Comparison of ENCODE assay signal across 21 mouse cellular contexts in the genomic region with DNA sequence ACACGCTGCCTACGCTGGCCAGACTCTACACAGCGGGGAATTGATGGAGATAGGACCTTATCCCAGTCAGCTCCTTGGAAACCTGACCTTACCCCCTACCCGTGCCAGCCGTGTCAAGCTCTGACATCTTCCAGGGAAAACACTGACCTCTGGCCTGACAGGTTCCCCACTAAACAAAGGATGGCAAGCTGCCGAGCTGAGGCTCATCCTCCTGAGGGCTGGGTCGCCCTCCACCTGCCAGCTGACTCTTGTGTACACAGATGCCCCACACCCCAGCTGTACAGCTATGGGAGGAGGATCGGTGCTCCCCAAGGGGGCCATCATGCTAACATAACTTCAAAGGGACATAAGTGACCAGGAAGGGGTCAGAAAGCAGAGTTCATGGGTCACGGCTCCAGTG. TPM values are rescaled to one million over a fixed set of nuclear protein-coding genes. Genes with fewer than 3 reads are reported as not detected.
DNase-seq lines count a peak whose midpoint lies in the region; ATAC-seq and TF ChIP-seq lines count a peak whose summit lies in the region.
"Had no signal": no experiment of that assay in that cellular context is flagged by ENCODE, and none has a peak within 500 bp of the region (broad histone marks: within the 10 kb centered on the region; RNA-seq: fewer than 3 reads in every experiment).

No protein-coding gene starts in this region.

- no peaks in the 10 kb centered on the region for H3K9me3 ChIP-seq in midbrain, embryonic 11.5 days (ENCODE audit: control insufficient read depth, low read length)
- H3K9me3 ChIP-seq in midbrain, embryonic 16.5 days (replicated peaks; ENCODE audit: control insufficient read depth, low read length, poor library complexity, severe bottlenecking): no peaks in the 10 kb centered on the region
- no peaks in the 10 kb centered on the region for H3K9me3 ChIP-seq in midbrain, embryonic 12.5 days
- no peaks in the 10 kb centered on the region for H3K9me3 ChIP-seq in forebrain, postnatal 0 days (ENCODE audit: low read length)
- H3K9me3 ChIP-seq: intestine, embryonic 15.5 days had no signal

- H3K4me2 ChIP-seq in midbrain, embryonic 11.5 days: no peak overlapping the region
- no peak overlapping the region for H3K4me2 ChIP-seq in midbrain, embryonic 16.5 days (ENCODE audit: low read length)
- H3K4me2 ChIP-seq in midbrain, embryonic 12.5 days (replicated peaks): no peak overlapping the region
- H3K4me2 ChIP-seq in forebrain, postnatal 0 days (ENCODE audit: low read depth): no peak overlapping the region
- H3K4me2 ChIP-seq: intestine, embryonic 15.5 days; lung, embryonic 14.5 days had no signal

- no peaks in the 10 kb centered on the region; the same call in 1 of the 2 replicates for H3K27me3 ChIP-seq in midbrain, embryonic 11.5 days (ENCODE audit: control insufficient read depth, insufficient read depth, low read length)
- no peaks in the 10 kb centered on the region for H3K27me3 ChIP-seq in midbrain, embryonic 16.5 days (ENCODE audit: control insufficient read depth, insufficient read depth, low read depth, low read length)
- H3K27me3 ChIP-seq in midbrain, embryonic 12.5 days: no peaks in the 10 kb centered on the region
- H3K27me3 ChIP-seq in forebrain, postnatal 0 days (ENCODE audit: insufficient read depth, low read length): no peaks in the 10 kb centered on the region
- H3K27me3 ChIP-seq: intestine, embryonic 15.5 days had no signal

- H3K27ac ChIP-seq in midbrain, embryonic 11.5 days (ENCODE audit: low read depth, low read length): peak overlapping the region; percentile 30
- no peak overlapping the region for H3K27ac ChIP-seq in midbrain, embryonic 16.5 days (ENCODE audit: low read length)
- peak overlapping the region; percentile 61 for H3K27ac ChIP-seq in midbrain, embryonic 12.5 days (replicated peaks)
- H3K27ac ChIP-seq in forebrain, postnatal 0 days (ENCODE audit: low read depth, low read length): no peak overlapping the region
- H3K27ac ChIP-seq: intestine, embryonic 15.5 days; macrophage had no signal

- no peak for TF ChIP-seq CTCF in forebrain, postnatal 0 days (IDR thresholded peaks at IDR 0.05; ENCODE audit: low read depth)

- H3K4me1 ChIP-seq in midbrain, embryonic 11.5 days (ENCODE audit: control insufficient read depth, insufficient read depth, low read length): peaks cover 34% of the 10 kb centered on the region
- peaks cover 39% of the 10 kb centered on the region for H3K4me1 ChIP-seq in midbrain, embryonic 16.5 days (ENCODE audit: control insufficient read depth, insufficient read depth, low read length)
- peaks cover 50% of the 10 kb centered on the region for H3K4me1 ChIP-seq in midbrain, embryonic 12.5 days
- H3K4me1 ChIP-seq in forebrain, postnatal 0 days (ENCODE audit: insufficient read depth): 0 out of 2 replicates have a peak, but pooled peaks cover 8% of the 10 kb centered on the region
- H3K4me1 ChIP-seq: intestine, embryonic 15.5 days had no signal

- no peak overlapping the region for H3K4me3 ChIP-seq in midbrain, embryonic 11.5 days (ENCODE audit: low read depth, low read length)
- no peak overlapping the region for H3K4me3 ChIP-seq in midbrain, embryonic 16.5 days (ENCODE audit: low read depth, low read length)
- no peak overlapping the region for H3K4me3 ChIP-seq in midbrain, embryonic 12.5 days
- H3K4me3 ChIP-seq in forebrain, postnatal 0 days (ENCODE audit: low read depth, low read length): no peak overlapping the region
- H3K4me3 ChIP-seq: erythroblast, embryonic 14.5 days; intestine, embryonic 15.5 days; myocyte had no signal

- no peak overlapping the region for H3K9ac ChIP-seq in midbrain, embryonic 11.5 days (ENCODE audit: low read length)
- no peak overlapping the region for H3K9ac ChIP-seq in midbrain, embryonic 16.5 days (ENCODE audit: low read depth, low read length)
- no peak overlapping the region for H3K9ac ChIP-seq in midbrain, embryonic 12.5 days (replicated peaks)
- H3K9ac ChIP-seq in forebrain, postnatal 0 days: no peak overlapping the region
- H3K9ac ChIP-seq: intestine, embryonic 15.5 days; lung, embryonic 14.5 days had no signal

- ATAC-seq in midbrain, embryonic 11.5 days (ENCODE audit: low FRiP score): peak; percentile 64
- ATAC-seq in midbrain, embryonic 16.5 days: no peak
- no peak for ATAC-seq in midbrain, embryonic 12.5 days (ENCODE audit: low FRiP score, low read depth)
- ATAC-seq in inflammation-experienced regulatory T-cells, adult 6 months: no peak
- ATAC-seq in forebrain, postnatal 0 days: no peak
- ATAC-seq: intestine, embryonic 15.5 days had no signal

- DNase-seq in cerebellum, adult 11 months: peak; percentile 22
- DNase-seq in cerebellum, adult 8-10 months: no peak
- no peak for DNase-seq in midbrain, embryonic 11.5 days (ENCODE audit: low spot score, missing footprints)
- DNase-seq in thymus, postnatal 36 days: no peak
- DNase-seq in forebrain, postnatal 0 days: no peak
- DNase-seq: adrenal gland, postnatal 25 days; gastrocnemius, postnatal 25 days; heart, postnatal 10 days; kidney, postnatal 10 days; layer of hippocampus, adult 9-11 months; liver; lung, embryonic 14.5 days; thymus, adult 18-20 months had no signal

- 24% methylated on average over 9 of the region's 9 CpGs for WGBS in midbrain, embryonic 11.5 days
- WGBS in midbrain, embryonic 16.5 days: 21% methylated on average over 9 of the region's 9 CpGs
- WGBS in midbrain, embryonic 12.5 days: 24% methylated on average over 9 of the region's 9 CpGs
- 61% methylated on average over 9 of the region's 9 CpGs for WGBS in forebrain, postnatal 0 days

- no peaks in the 10 kb centered on the region for H3K36me3 ChIP-seq in midbrain, embryonic 11.5 days (ENCODE audit: control insufficient read depth, insufficient read depth, low read length)
- H3K36me3 ChIP-seq in midbrain, embryonic 16.5 days (ENCODE audit: control insufficient read depth, insufficient read depth, low read length): no peaks in the 10 kb centered on the region
- no peaks in the 10 kb centered on the region for H3K36me3 ChIP-seq in midbrain, embryonic 12.5 days
- H3K36me3 ChIP-seq in forebrain, postnatal 0 days (ENCODE audit: insufficient read depth): no peaks in the 10 kb centered on the region; the same call in 1 of the 2 replicates
- H3K36me3 ChIP-seq: intestine, embryonic 15.5 days had no signal

RNA-seq across cellular contexts. Expression of gene Nfasc, which starts 47.6 kb away (rescaled TPM):
- polyA plus RNA-seq in midbrain, embryonic 11.5 days (2014; fragmentation: Nextera tagmentation; extraction: Ambion mirVana): 16.4 and 19.2 TPM in 2 replicates
- polyA plus RNA-seq in midbrain, embryonic 16.5 days (2015; fragmentation: Nextera tagmentation; extraction: Ambion mirVana): 42.7 and 45.4 TPM in 2 replicates
- 32.8 and 40.8 TPM in 2 replicates for polyA plus RNA-seq in midbrain, embryonic 12.5 days (2016; fragmentation: Nextera tagmentation; extraction: Ambion mirVana)
- not detected for polyA plus RNA-seq in inflammation-experienced regulatory T-cells, adult 6 months (2017; shearing (Covaris generic))
- 42.2 and 55.2 TPM in 2 replicates for total RNA-seq in forebrain, postnatal 0 days (2014; rRNA removed)
- 21.4 and 32.7 TPM in 2 replicates for polyA plus RNA-seq in forebrain, postnatal 0 days (2015; fragmentation: Nextera tagmentation; extraction: Ambion mirVana)
- total RNA-seq: CH12.LX had no signal
- polyA plus RNA-seq: erythroblast, embryonic 14.5 days; macrophage; myocyte had no signal

Comparison
In these comparisons a context has a peak if more than half of its experiments do, and no peak if none do; other contexts are left out.
1. H3K27ac ChIP-seq: peak in midbrain, embryonic 11.5 days (single experiment) and midbrain, embryonic 12.5 days (single experiment); none in midbrain, embryonic 16.5 days (single experiment) and forebrain, postnatal 0 days (single experiment).
2. RNA of gene Nfasc, which starts 47.6 kb away (polyA plus RNA-seq): 42.7 to 45.4 TPM in midbrain, embryonic 16.5 days, 32.8 to 40.8 TPM in midbrain, embryonic 12.5 days, 21.4 to 32.7 TPM in forebrain, postnatal 0 days and 16.4 to 19.2 TPM in midbrain, embryonic 11.5 days; not detected in inflammation-experienced regulatory T-cells, adult 6 months; every median in the first group is over 10 times any median in the second.